Mouse (Mus musculus) G1E (cell line): ENCODE measurements around the gene Lamc2.

ENCODE experiments used
- CTCF ChIP-seq: IDR thresholded peaks from 2 replicates; pipeline ENCODE4 v1.5.1; 2012; ENCODE audit warnings: low read depth, low read length, inconsistent platforms, mixed read lengths
- GATA1 ChIP-seq: IDR thresholded peaks from 2 replicates; pipeline ENCODE4 v1.6.1; 2012; ENCODE audit warnings: borderline replicate concordance, low read length, inconsistent platforms, mixed read lengths
- GATA2 ChIP-seq: IDR thresholded peaks from 2 replicates; pipeline ENCODE4 v1.6.1; 2012; ENCODE audit warnings: low read depth, low read length, inconsistent platforms, borderline replicate concordance

DNA sequence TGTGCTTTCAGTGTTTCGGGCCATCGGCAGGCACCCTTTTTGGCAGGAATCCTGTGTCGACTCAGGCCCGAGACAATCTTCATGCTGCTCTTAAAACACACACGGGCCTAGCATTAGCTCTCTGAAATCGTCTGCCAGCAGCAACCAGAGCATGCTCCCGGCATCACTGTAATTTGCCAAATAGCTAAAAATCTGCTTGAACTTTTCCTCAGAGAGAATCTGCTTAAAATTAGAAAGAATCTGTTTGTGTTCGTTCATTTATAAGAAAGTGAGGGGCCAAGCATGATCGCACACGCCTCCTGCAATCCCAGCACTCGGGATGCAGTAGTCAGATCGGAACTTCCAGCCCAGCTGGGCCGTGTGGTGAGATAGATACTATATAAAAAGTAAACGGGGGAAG, 15.2 kb upstream of the Lamc2 start:
- TF ChIP-seq CTCF, result no peak
- TF ChIP-seq GATA1, result no peak
- no peak for TF ChIP-seq GATA2
